In the genomic region with DNA sequence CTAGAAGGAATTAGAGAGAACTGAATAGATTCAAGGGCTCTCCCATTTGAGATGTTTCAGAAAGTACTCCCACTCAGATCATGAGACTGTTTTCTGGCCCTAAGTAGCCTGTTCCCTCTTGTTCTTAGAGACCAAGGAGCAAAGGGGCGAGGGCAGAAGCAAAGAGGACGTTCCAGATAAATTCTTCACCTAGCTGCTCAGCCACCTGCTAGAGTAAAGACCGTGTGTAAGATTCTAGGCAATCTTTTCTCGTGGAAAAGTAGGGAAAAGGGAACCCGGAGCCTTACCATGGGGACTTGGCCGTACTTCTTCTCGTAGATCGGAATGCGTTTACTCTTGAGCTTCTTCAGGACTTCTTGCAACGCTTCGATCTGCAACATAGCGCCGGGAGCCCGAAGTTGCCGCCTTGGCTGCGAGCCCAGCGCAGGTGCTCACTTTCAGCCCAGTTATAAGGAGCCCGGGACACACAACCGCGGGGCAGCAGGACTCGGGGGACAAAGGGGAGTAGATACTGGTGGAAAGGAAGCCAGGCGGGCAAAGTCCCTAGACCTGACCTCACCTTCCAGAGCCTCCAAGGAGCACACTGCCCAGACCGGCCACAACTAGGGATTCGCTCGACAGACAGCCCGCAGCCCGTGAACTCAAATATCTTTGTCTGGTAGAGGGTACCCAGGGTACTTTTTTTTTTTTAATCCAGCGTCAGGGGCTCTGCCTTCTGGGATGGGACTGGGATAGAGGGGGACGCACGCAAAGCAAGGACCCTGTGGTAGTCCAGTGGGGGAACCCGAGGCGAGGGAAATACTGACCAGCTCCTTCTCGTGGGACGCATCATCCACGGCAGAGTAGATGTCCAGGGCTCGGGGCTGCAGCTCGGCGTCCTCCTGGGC, we compare ENCODE assay signal across 8 mouse cellular contexts. TPM values are rescaled to one million over a fixed set of nuclear protein-coding genes. Genes with fewer than 3 reads are reported as not detected.
DNase-seq lines count a peak whose midpoint lies in the region; ATAC-seq and TF ChIP-seq lines count a peak whose summit lies in the region.

No protein-coding gene starts in this region.

- no peak for ATAC-seq in erythroblast, adult 5-6 weeks (replicated peaks; ENCODE audit: low FRiP score, poor library complexity, severe bottlenecking)

- 14% methylated on average over 38 of the region's 38 CpGs for WGBS in thymus, adult 2 months

- peaks cover 4% of the 10 kb centered on the region; the same call in 1 of the 2 replicates for H3K27me3 ChIP-seq in thymus, adult 2 months (ENCODE audit: control insufficient read depth, insufficient read depth, low read length)

- H3K36me3 ChIP-seq in thymus, adult 2 months (ENCODE audit: control insufficient read depth, insufficient read depth, low read length) = no peaks in the 10 kb centered on the region

- H3K27ac ChIP-seq in thymus, adult 2 months (ENCODE audit: control insufficient read depth, insufficient read depth, low read length) = no peak overlapping the region

- DNase-seq in cerebellum, postnatal 25 days = peak; percentile 17 to 26
- no peak for DNase-seq in cerebellum, adult 8-10 months
- DNase-seq in right cerebral cortex, postnatal 25 days = peak; percentile 11
- DNase-seq in right cerebral cortex, postnatal 14 days = no peak
- peak; percentile 6 to 10 for DNase-seq in kidney, postnatal 4 days
- no peak for DNase-seq in thymus, adult 2 months
- DNase-seq in left cerebral cortex, postnatal 10 days (ENCODE audit: extremely low spot score in 1 of 2, low spot score in 2 of 2) = no peak

- H3K4me1 ChIP-seq in thymus, adult 2 months (replicated peaks; ENCODE audit: control insufficient read depth, insufficient read depth, low read length) = no peaks in the 10 kb centered on the region

- H3K4me3 ChIP-seq in thymus, adult 2 months (ENCODE audit: control insufficient read depth, insufficient read depth, low read length) = no peak overlapping the region

- no peak for TF ChIP-seq CTCF in thymus, adult 2 months (IDR thresholded peaks at IDR 0.05; ENCODE audit: borderline replicate concordance, control insufficient read depth, extremely low read depth, insufficient read depth, low read length, poor library complexity)

- intact Hi-C loops in left cerebral cortex, postnatal 10 days (cut with DNase I) = no loop called here

- no peak for TF ChIP-seq POLR2A in thymus, adult 2 months (IDR thresholded peaks at IDR 0.05; ENCODE audit: control insufficient read depth, extremely low read depth, insufficient read depth, low read length, poor library complexity)

RNA-seq across cellular contexts. Expression of a gene that starts 1.0 kb away (rescaled TPM):
- polyA plus RNA-seq in thymus, adult 2 months (2012; rRNA removed) = 0.22 TPM in 1 of 2 replicates, not detected in the other
- total RNA-seq in left cerebral cortex, postnatal 10 days (2021) = 10 to 100 TPM; 33.0 to 35.6 TPM
- not detected in 2 replicates for total RNA-seq in erythroblast, adult 5-6 weeks (2015; ENCODE audit: low replicate concordance)
- total RNA-seq in erythroblast, adult 5-6 weeks (2017; ENCODE audit: low replicate concordance) = not detected in 2 replicates

Comparison
In these comparisons a context has a peak if more than half of its experiments do, and no peak if none do; other contexts are left out.
1. DNase-seq: peak in cerebellum, postnatal 25 days (2 of 2), right cerebral cortex, postnatal 25 days (single experiment) and kidney, postnatal 4 days (2 of 2); none in cerebellum, adult 8-10 months (single experiment), right cerebral cortex, postnatal 14 days (single experiment), thymus, adult 2 months (single experiment) and left cerebral cortex, postnatal 10 days (0 of 2).
2. RNA of a gene that starts 1.0 kb away (total RNA-seq): 33.0 to 35.6 TPM in left cerebral cortex, postnatal 10 days; not detected in erythroblast, adult 5-6 weeks; every median in the first group is over 10 times any median in the second.